Mouse (Mus musculus) liver, embryonic 11.5 days (tissue): ENCODE measurements around the gene Tpk1. TPM values are rescaled to one million over a fixed set of nuclear protein-coding genes. Genes with fewer than 3 reads are reported as not detected.

Source experiments
- ATAC-seq: fragments of 200-750 bp; cut with Nextera tagmentation; replicated peaks from 2 replicates; pipeline ENCODE4 v1.8.0; 2017; ENCODE audit warnings: moderate number of reproducible peaks, mild to moderate bottlenecking, moderate TSS enrichment, moderate library complexity; ENCODE audit not compliant: low FRiP score
- DNase-seq: peaks from one replicate; pipeline ENCODE4 v3.0.0-alpha.2; 2017; ENCODE audit warnings: low spot score
- H3K27ac ChIP-seq: fragments of 300-500 bp; sonication (generic); 2 replicates; pipeline ENCODE4 v1.5.1; 2014; ENCODE audit warnings: mild to moderate bottlenecking, low read depth, low read length, control low read depth
- H3K27me3 ChIP-seq: fragments of 300-500 bp; sonication (generic); replicated peaks from 2 replicates; pipeline ENCODE4 v1.6.1; 2014; ENCODE audit warnings: low read length, mixed read lengths; ENCODE audit not compliant: control insufficient read depth, insufficient read depth
- H3K36me3 ChIP-seq: fragments of 300-500 bp; sonication (generic); 2 replicates; pipeline ENCODE4 v1.6.1; 2014; ENCODE audit warnings: mild to moderate bottlenecking, low read length, moderate library complexity, mixed read lengths; ENCODE audit not compliant: control insufficient read depth, insufficient read depth
- H3K4me1 ChIP-seq: fragments of 300-500 bp; sonication (generic); replicated peaks from 2 replicates; pipeline ENCODE4 v1.6.1; 2014; ENCODE audit warnings: low read length, mixed read lengths; ENCODE audit not compliant: control insufficient read depth, insufficient read depth
- H3K4me2 ChIP-seq: fragments of 300-500 bp; sonication (generic); 2 replicates; pipeline ENCODE4 v1.6.1; 2014; ENCODE audit warnings: mild to moderate bottlenecking, control low read depth, moderate library complexity
- H3K4me3 ChIP-seq: fragments of 300-500 bp; sonication (generic); 2 replicates; pipeline ENCODE4 v1.5.1; 2014; ENCODE audit warnings: low read depth, low read length, control low read depth
- H3K9ac ChIP-seq: fragments of 300-500 bp; sonication (generic); 2 replicates; pipeline ENCODE4 v1.6.1; 2014; ENCODE audit warnings: low read depth, low read length, control low read depth
- H3K9me3 ChIP-seq: fragments of 300-500 bp; sonication (generic); 2 replicates; pipeline ENCODE4 v1.6.1; 2016; ENCODE audit warnings: low read length, inconsistent platforms, mixed read lengths; ENCODE audit not compliant: control insufficient read depth
- WGBS: fragments of 180-500 bp; shearing (Covaris S2); extraction: QIAGEN DNeasy Blood & Tissue Kit; methylation state at CpG from one replicate; pipeline ENCODE4 v1.1.7; 2014; 5-methylcytosine and 5-hydroxymethylcytosine counted together
- polyA plus RNA-seq: library from polyadenylated mRNA; unstranded; fragments of >200 nt; fragmentation: Nextera tagmentation; extraction: Ambion mirVana; gene quantifications from 2 replicates; pipeline ENCODE4 v1.2.1, GENCODE M21; 2014

Tpk1 gene
- polyA plus RNA-seq, 1 experiment from 2014 or later: 11.9 TPM

GRCm38 (mm10) chr6:43486691-43487090, 179.4 kb downstream of the Tpk1 start:
- ATAC-seq (no peak), DNase-seq (no peak)
- Histone ChIP-seq H3K4me3 (no peak overlapping the region), H3K9ac (no peak overlapping the region), H3K4me1 (no peaks in the 10 kb centered on the region), H3K9me3 (no peaks in the 10 kb centered on the region), H3K27ac (no peak overlapping the region), H3K4me2 (no peak overlapping the region), H3K36me3 (no peaks in the 10 kb centered on the region), H3K27me3 (no peaks in the 10 kb centered on the region)
- WGBS: 79% methylated on average over 2 of the region's 2 CpGs

- Histone ChIP-seq H3K27me3 (no peaks in the 10 kb centered on the region), H3K4me1 (no peaks in the 10 kb centered on the region), H3K9ac (no peak overlapping the region), H3K4me3 (no peak overlapping the region), H3K4me2 (no peak overlapping the region), H3K27ac (no peak overlapping the region), H3K36me3 (no peaks in the 10 kb centered on the region), H3K9me3 (no peaks in the 10 kb centered on the region)
- WGBS: 70% methylated on average over 3 of the region's 3 CpGs
- ATAC-seq: no peak
- no peak for DNase-seq
Measured at GRCm38 (mm10) chr6:43480687-43481086, 185.4 kb downstream of the Tpk1 start.

GRCm38 (mm10) chr6:43478810-43479209, 187.3 kb downstream of the Tpk1 start:
- ATAC-seq (no peak), DNase-seq (no peak)
- Histone ChIP-seq H3K4me3 (no peak overlapping the region), H3K4me1 (no peaks in the 10 kb centered on the region), H3K4me2 (no peak overlapping the region), H3K27me3 (no peaks in the 10 kb centered on the region), H3K36me3 (no peaks in the 10 kb centered on the region), H3K27ac (no peak overlapping the region), H3K9ac (no peak overlapping the region), H3K9me3 (no peaks in the 10 kb centered on the region)
- 78% methylated on average over 7 of the region's 7 CpGs for WGBS

GRCm38 (mm10) chr6:43476406-43476805, 189.7 kb downstream of the Tpk1 start:
- H3K36me3 ChIP-seq: no peaks in the 10 kb centered on the region
- H3K27me3 ChIP-seq: no peaks in the 10 kb centered on the region
- H3K9ac ChIP-seq: no peak overlapping the region
- ATAC-seq: no peak
- no peaks in the 10 kb centered on the region for H3K4me1 ChIP-seq
- no peak overlapping the region for H3K4me3 ChIP-seq
- H3K4me2 ChIP-seq: no peak overlapping the region
- no peaks in the 10 kb centered on the region for H3K9me3 ChIP-seq
- 91% methylated on average over 3 of the region's 3 CpGs for WGBS
- no peak for DNase-seq
- H3K27ac ChIP-seq: no peak overlapping the region

GRCm38 (mm10) chr6:43475921-43476320, 190.2 kb downstream of the Tpk1 start:
- no peak overlapping the region for H3K9ac ChIP-seq
- no peaks in the 10 kb centered on the region for H3K9me3 ChIP-seq
- no peaks in the 10 kb centered on the region for H3K36me3 ChIP-seq
- no peaks in the 10 kb centered on the region for H3K27me3 ChIP-seq
- H3K27ac ChIP-seq: no peak overlapping the region
- no peak overlapping the region for H3K4me3 ChIP-seq
- DNase-seq (no peak), ATAC-seq (no peak)
- H3K4me1 ChIP-seq: no peaks in the 10 kb centered on the region
- H3K4me2 ChIP-seq: no peak overlapping the region

GRCm38 (mm10) chr6:43471556-43471955, 194.5 kb downstream of the Tpk1 start:
- Histone ChIP-seq H3K27me3 (no peaks in the 10 kb centered on the region), H3K4me1 (no peaks in the 10 kb centered on the region), H3K4me3 (no peak overlapping the region), H3K27ac (no peak overlapping the region), H3K36me3 (no peaks in the 10 kb centered on the region), H3K9ac (no peak overlapping the region), H3K4me2 (no peak overlapping the region), H3K9me3 (no peaks in the 10 kb centered on the region)
- no peak for ATAC-seq
- WGBS: 73% methylated on average over 1 of the region's 1 CpGs
- no peak for DNase-seq

GRCm38 (mm10) chr6:43468821-43469594, 197.1 kb downstream of the Tpk1 start:
- Histone ChIP-seq H3K9ac (no peak overlapping the region), H3K9me3 (no peaks in the 10 kb centered on the region), H3K36me3 (no peaks in the 10 kb centered on the region), H3K4me3 (no peak overlapping the region), H3K27me3 (no peaks in the 10 kb centered on the region), H3K4me2 (no peak overlapping the region), H3K4me1 (no peaks in the 10 kb centered on the region), H3K27ac (no peak overlapping the region)
- ATAC-seq: no peak
- WGBS: 83% methylated on average over 10 of the region's 10 CpGs
- no peak for DNase-seq

GRCm38 (mm10) chr6:43462849-43463369, 203.2 kb downstream of the Tpk1 start:
- Histone ChIP-seq H3K27ac (no peak overlapping the region), H3K9me3 (no peaks in the 10 kb centered on the region), H3K9ac (no peak overlapping the region), H3K4me1 (no peaks in the 10 kb centered on the region), H3K27me3 (no peaks in the 10 kb centered on the region), H3K4me2 (no peak overlapping the region), H3K4me3 (no peak overlapping the region), H3K36me3 (no peaks in the 10 kb centered on the region)
- DNase-seq (no peak), ATAC-seq (no peak)
- 73% methylated on average over 2 of the region's 2 CpGs for WGBS

GRCm38 (mm10) chr6:43462189-43462848, 203.8 kb downstream of the Tpk1 start:
- Histone ChIP-seq H3K27ac (no peak overlapping the region), H3K4me2 (no peak overlapping the region), H3K4me3 (no peak overlapping the region), H3K4me1 (no peaks in the 10 kb centered on the region), H3K9me3 (no peaks in the 10 kb centered on the region), H3K9ac (no peak overlapping the region), H3K36me3 (no peaks in the 10 kb centered on the region), H3K27me3 (no peaks in the 10 kb centered on the region)
- ATAC-seq: no peak
- no peak for DNase-seq
- WGBS: 87% methylated on average over 2 of the region's 2 CpGs
